21 mouse cellular contexts compared by ENCODE assay signal in genomic region chr2:179054441-179054840, GRCm38 (mm10).
DNase-seq lines count a peak whose midpoint lies in the region; ATAC-seq lines count a peak whose summit lies in the region.
"Had no signal": no experiment of that assay in that cellular context is flagged by ENCODE, and none has a peak within 500 bp of the region (broad histone marks: within the 10 kb centered on the region; RNA-seq: fewer than 3 reads in every experiment).

No protein-coding gene starts in this region.

- H3K9me3 ChIP-seq in forebrain, embryonic 15.5 days, result no peaks in the 10 kb centered on the region
- H3K9me3 ChIP-seq in forebrain, embryonic 10.5 days, result no peaks in the 10 kb centered on the region
- H3K9me3 ChIP-seq: embryonic facial prominence, embryonic 15.5 days; neural tube, embryonic 12.5 days had no signal

- H3K4me2 ChIP-seq in forebrain, embryonic 15.5 days (replicated peaks), result no peak overlapping the region
- H3K4me2 ChIP-seq: embryonic facial prominence, embryonic 15.5 days; heart, embryonic 11.5 days; neural tube, embryonic 12.5 days had no signal

- H3K36me3 ChIP-seq in forebrain, embryonic 15.5 days, result no peaks in the 10 kb centered on the region
- H3K36me3 ChIP-seq in forebrain, embryonic 10.5 days (replicated peaks), result no peaks in the 10 kb centered on the region
- H3K36me3 ChIP-seq: embryonic facial prominence, embryonic 15.5 days; neural tube, embryonic 12.5 days had no signal

- WGBS in forebrain, embryonic 15.5 days, result 47% methylated on average over 8 of the region's 8 CpGs
- 89% methylated on average over 8 of the region's 8 CpGs for WGBS in forebrain, embryonic 10.5 days

- H3K27me3 ChIP-seq in forebrain, embryonic 15.5 days, result no peaks in the 10 kb centered on the region
- no peaks in the 10 kb centered on the region for H3K27me3 ChIP-seq in forebrain, embryonic 10.5 days (ENCODE audit: poor library complexity, severe bottlenecking)
- H3K27me3 ChIP-seq: embryonic facial prominence, embryonic 15.5 days; neural tube, embryonic 12.5 days had no signal

- peak overlapping the region; percentile 40; the same call in 1 of the 2 replicates for H3K27ac ChIP-seq in forebrain, embryonic 15.5 days (replicated peaks)
- no peak overlapping the region for H3K27ac ChIP-seq in forebrain, embryonic 10.5 days
- H3K27ac ChIP-seq: embryonic facial prominence, embryonic 15.5 days; kidney, postnatal 0 days; neural tube, embryonic 12.5 days had no signal

- H3K4me1 ChIP-seq in forebrain, embryonic 15.5 days, result 0 out of 2 replicates have a peak, but pooled peaks cover 7% of the 10 kb centered on the region
- H3K4me1 ChIP-seq in forebrain, embryonic 10.5 days, result peaks cover 3% of the 10 kb centered on the region; the same call in 1 of the 2 replicates
- H3K4me1 ChIP-seq: embryonic facial prominence, embryonic 15.5 days; neural tube, embryonic 12.5 days had no signal

- no peak overlapping the region for H3K4me3 ChIP-seq in forebrain, embryonic 15.5 days
- no peak overlapping the region for H3K4me3 ChIP-seq in forebrain, embryonic 10.5 days
- H3K4me3 ChIP-seq: embryonic facial prominence, embryonic 15.5 days; neural tube, embryonic 12.5 days had no signal

- H3K9ac ChIP-seq in forebrain, embryonic 15.5 days (replicated peaks), result no peak overlapping the region
- H3K9ac ChIP-seq: embryonic facial prominence, embryonic 15.5 days; neural tube, embryonic 12.5 days had no signal

- no peak for DNase-seq in forebrain, embryonic 10.5 days (ENCODE audit: extremely low spot score, low spot score)
- peak; percentile 24 to 58 for DNase-seq in layer of hippocampus, adult 18-20 months (ENCODE audit: low spot score in 2 of 2)
- no peak for DNase-seq in layer of hippocampus, postnatal 25 days (ENCODE audit: extremely low spot score in 1 of 2, low spot score in 1 of 2)
- peak; percentile 51 for DNase-seq in brain, adult 2 months (ENCODE audit: low read depth, low spot score)
- DNase-seq in layer of hippocampus, adult 9-11 months, result peak; percentile 40
- no peak for DNase-seq in thymus, postnatal 0 days (ENCODE audit: low spot score)
- no peak for DNase-seq in spleen, postnatal 36 days (ENCODE audit: low spot score in 2 of 2)
- DNase-seq: adrenal gland, postnatal 14 days; cerebellum, adult 9-10 months; gastrocnemius, postnatal 14 days; heart, adult 11 months; kidney, adult 2 months; lung, postnatal 4 days; right cerebral cortex, postnatal 4 days; thymus, postnatal 14 days had no signal

- ATAC-seq in forebrain, embryonic 15.5 days (replicated peaks), result no peak
- ATAC-seq: CD4-positive, CD25-positive, alpha-beta regulatory T cell, adult 4 months had no signal

Comparison
In these comparisons a context has a peak if more than half of its experiments do, and no peak if none do; other contexts are left out.
1. DNase-seq: peak in layer of hippocampus, adult 18-20 months (2 of 2), brain, adult 2 months (single experiment) and layer of hippocampus, adult 9-11 months (single experiment); none in forebrain, embryonic 10.5 days (single experiment), layer of hippocampus, postnatal 25 days (0 of 2), thymus, postnatal 0 days (single experiment) and spleen, postnatal 36 days (0 of 2).